Mouse (Mus musculus) cerebellum, adult 2 months (tissue): Measurements from ENCODE around the gene Tenm2. TPM values are rescaled to one million over a fixed set of nuclear protein-coding genes. Genes with fewer than 3 reads are reported as not detected.

Experiments
- DNase-seq, 2 experiments: peaks; one replicate each; pipeline ENCODE4 v3.0.0; 2021
- H3K27ac ChIP-seq: fragments of 200-500 bp; 2 replicates; pipeline ENCODE4 v1.5.1; 2012; ENCODE audit warnings: low read length, control low read depth, inconsistent platforms; ENCODE audit not compliant: insufficient read depth
- H3K27me3 ChIP-seq: fragments of 200-500 bp; 2 replicates; pipeline ENCODE4 v1.6.1; 2012; ENCODE audit warnings: inconsistent platforms, mild to moderate bottlenecking, low read length, moderate library complexity; ENCODE audit not compliant: control insufficient read depth, insufficient read depth
- H3K4me1 ChIP-seq: fragments of 200-500 bp; 2 replicates; pipeline ENCODE4 v1.6.1; 2011; ENCODE audit warnings: low read length; ENCODE audit not compliant: control insufficient read depth, insufficient read depth
- H3K4me3 ChIP-seq: fragments of 200-500 bp; replicated peaks from 2 replicates; pipeline ENCODE3; 2011; ENCODE audit warnings: mild to moderate bottlenecking, low read depth, low read length, control low read depth; ENCODE audit not compliant: insufficient read depth
- CTCF ChIP-seq: fragments of 200-500 bp; IDR thresholded peaks from 2 replicates; pipeline ENCODE4 v1.5.1; 2011; ENCODE audit warnings: low read depth, mild to moderate bottlenecking, control low read depth, low read length, moderate library complexity, borderline replicate concordance; ENCODE audit not compliant: insufficient read depth
- POLR2A ChIP-seq: fragments of 200-500 bp; IDR thresholded peaks from 2 replicates; pipeline ENCODE4 v1.6.1; 2011; ENCODE audit warnings: low read length, control low read depth, borderline replicate concordance; ENCODE audit not compliant: insufficient read depth
- WGBS: fragments of 180-500 bp; shearing (Covaris S2); methylation state at CpG from one replicate; pipeline ENCODE4 v1.1.7; 2018; 5-methylcytosine and 5-hydroxymethylcytosine counted together
- polyA plus RNA-seq: library from polyadenylated mRNA; depleted of rRNA; stranded (reverse); fragments of >200 nt; gene quantifications from 2 replicates; pipeline ENCODE4 v1.2.3, GENCODE M21; 2012

Gene Tenm2
- polyA plus RNA-seq, 1 experiment = 9.1 TPM

- H3K27me3 ChIP-seq = no peaks in the 10 kb centered on the region
Measured at GRCm38 (mm10) chr11:36384696-36385095, 851.1 kb downstream of the Tenm2 start.

GRCm38 (mm10) chr11:36371814-36372213 lies 864.0 kb downstream of the Tenm2 start:
- H3K4me1 ChIP-seq = peaks cover 5% of the 10 kb centered on the region; the same call in 1 of the 2 replicates
- H3K4me3 ChIP-seq = no peak overlapping the region
- no peak for DNase-seq
- no peaks in the 10 kb centered on the region for H3K27me3 ChIP-seq
- 70% methylated on average over 7 of the region's 7 CpGs for WGBS
- TF ChIP-seq CTCF (no peak), POLR2A (no peak)
- no peak overlapping the region for H3K27ac ChIP-seq

More at GRCm38 (mm10) chr11:36384696-36385095, 851.1 kb downstream of the Tenm2 start:
- 94% methylated on average over 5 of the region's 5 CpGs for WGBS
- DNase-seq = no peak
- TF ChIP-seq POLR2A (no peak), CTCF (no peak)
- Histone ChIP-seq H3K4me1 (no peaks in the 10 kb centered on the region), H3K27ac (no peak overlapping the region), H3K4me3 (no peak overlapping the region)

GRCm38 (mm10) chr11:36365067-36365466 lies 870.7 kb downstream of the Tenm2 start:
- no peak overlapping the region for H3K27ac ChIP-seq
- H3K4me1 ChIP-seq = no peaks in the 10 kb centered on the region; the same call in 1 of the 2 replicates
- no peak for TF ChIP-seq CTCF
- TF ChIP-seq POLR2A = no peak
- no peaks in the 10 kb centered on the region for H3K27me3 ChIP-seq
- H3K4me3 ChIP-seq = no peak overlapping the region
- no peak for DNase-seq
- WGBS = 95% methylated on average over 5 of the region's 5 CpGs

GRCm38 (mm10) chr11:36364441-36364840 lies 871.3 kb downstream of the Tenm2 start:
- H3K4me1 ChIP-seq = no peaks in the 10 kb centered on the region; the same call in 1 of the 2 replicates
- TF ChIP-seq POLR2A (no peak), CTCF (no peak)
- no peak overlapping the region for H3K4me3 ChIP-seq
- no peak overlapping the region for H3K27ac ChIP-seq
- WGBS = 82% methylated on average over 9 of the region's 9 CpGs
- no peaks in the 10 kb centered on the region for H3K27me3 ChIP-seq
- no peak for DNase-seq

- H3K27ac ChIP-seq = no peak overlapping the region
- H3K4me3 ChIP-seq = no peak overlapping the region
- 58% methylated on average over 8 of the region's 8 CpGs for WGBS
- no peak for TF ChIP-seq POLR2A
- no peak for TF ChIP-seq CTCF
- H3K27me3 ChIP-seq = no peaks in the 10 kb centered on the region
- DNase-seq = no peak
- H3K4me1 ChIP-seq = no peaks in the 10 kb centered on the region; the same call in 1 of the 2 replicates
Measured at GRCm38 (mm10) chr11:36362514-36362913, 873.2 kb downstream of the Tenm2 start.

GRCm38 (mm10) chr11:36353252-36353651 lies 882.5 kb downstream of the Tenm2 start:
- TF ChIP-seq CTCF = no peak
- no peak for TF ChIP-seq POLR2A
- H3K27ac ChIP-seq = no peak overlapping the region
- DNase-seq = no peak
- H3K4me1 ChIP-seq = peaks cover 3% of the 10 kb centered on the region
- H3K27me3 ChIP-seq = no peaks in the 10 kb centered on the region
- WGBS = 100% methylated on average over 1 of the region's 1 CpGs
- H3K4me3 ChIP-seq = no peak overlapping the region

- H3K4me1 ChIP-seq = peaks cover 3% of the 10 kb centered on the region
- no peak for TF ChIP-seq POLR2A
- no peak for TF ChIP-seq CTCF
- WGBS = 93% methylated on average over 6 of the region's 6 CpGs
- no peaks in the 10 kb centered on the region for H3K27me3 ChIP-seq
- no peak for DNase-seq
- no peak overlapping the region for H3K27ac ChIP-seq
- no peak overlapping the region for H3K4me3 ChIP-seq
Measured at GRCm38 (mm10) chr11:36351752-36352151, 884.0 kb downstream of the Tenm2 start.

GRCm38 (mm10) chr11:36351341-36351740 lies 884.4 kb downstream of the Tenm2 start:
- 93% methylated on average over 6 of the region's 6 CpGs for WGBS
- H3K27ac ChIP-seq = no peak overlapping the region

GRCm38 (mm10) chr11:36350264-36350663 lies 885.5 kb downstream of the Tenm2 start:
- Histone ChIP-seq H3K27me3 (no peaks in the 10 kb centered on the region), H3K4me3 (no peak overlapping the region), H3K27ac (no peak overlapping the region), H3K4me1 (peaks cover 3% of the 10 kb centered on the region)
- DNase-seq = peak in 1 of 2 experiments; percentile 65
- WGBS = 45% methylated on average over 1 of the region's 1 CpGs
- no peak for TF ChIP-seq CTCF
- no peak for TF ChIP-seq POLR2A

More at GRCm38 (mm10) chr11:36351341-36351740, 884.4 kb downstream of the Tenm2 start:
- DNase-seq = no peak
- Histone ChIP-seq H3K4me3 (no peak overlapping the region), H3K4me1 (peaks cover 3% of the 10 kb centered on the region), H3K27me3 (no peaks in the 10 kb centered on the region)
- TF ChIP-seq CTCF (no peak), POLR2A (no peak)
